Mouse (Mus musculus) kidney, embryonic 14.5 days (tissue): ENCODE results near the gene Ago1. TPM values are rescaled to one million over a fixed set of nuclear protein-coding genes. Genes with fewer than 3 reads are reported as not detected.

Experiments used
- ATAC-seq: fragments of 200-750 bp; cut with Nextera tagmentation; 2 replicates; pipeline ENCODE4 v1.8.0; 2017; ENCODE audit warnings: moderate number of reproducible peaks, mild to moderate bottlenecking, moderate TSS enrichment, moderate library complexity; ENCODE audit not compliant: low FRiP score, low TSS enrichment
- H3K27ac ChIP-seq: fragments of 300-500 bp; sonication (generic); 2 replicates; pipeline ENCODE4 v1.5.1; 2014; ENCODE audit warnings: low read depth, mild to moderate bottlenecking, low read length, moderate library complexity, mixed read lengths
- H3K27me3 ChIP-seq: fragments of 300-500 bp; sonication (generic); 2 replicates; pipeline ENCODE4 v1.6.1; 2014; ENCODE audit warnings: mild to moderate bottlenecking, low read length; ENCODE audit not compliant: control insufficient read depth, insufficient read depth
- H3K36me3 ChIP-seq: fragments of 300-500 bp; sonication (generic); 2 replicates; pipeline ENCODE4 v1.6.1; 2014; ENCODE audit warnings: low read length, mixed read lengths; ENCODE audit not compliant: control insufficient read depth, insufficient read depth
- H3K4me1 ChIP-seq: fragments of 300-500 bp; sonication (generic); 2 replicates; pipeline ENCODE4 v1.6.1; 2014; ENCODE audit warnings: low read length, mixed read lengths; ENCODE audit not compliant: control insufficient read depth, insufficient read depth
- H3K4me2 ChIP-seq: fragments of 300-500 bp; sonication (generic); replicated peaks from 2 replicates; pipeline ENCODE4 v1.6.1; 2014; ENCODE audit warnings: low read depth, mild to moderate bottlenecking, low read length
- H3K4me3 ChIP-seq: fragments of 300-500 bp; sonication (generic); 2 replicates; pipeline ENCODE4 v1.5.1; 2014; ENCODE audit warnings: mild to moderate bottlenecking, low read length
- H3K9ac ChIP-seq: fragments of 300-500 bp; sonication (generic); 2 replicates; pipeline ENCODE4 v1.6.1; 2014; ENCODE audit warnings: low read depth, mild to moderate bottlenecking, low read length, moderate library complexity
- H3K9me3 ChIP-seq: fragments of 300-500 bp; sonication (generic); 2 replicates; pipeline ENCODE4 v1.6.1; 2016; ENCODE audit warnings: low read length; ENCODE audit not compliant: control insufficient read depth
- WGBS: fragments of 180-500 bp; shearing (Covaris S2); extraction: QIAGEN DNeasy Blood & Tissue Kit; methylation state at CpG from one replicate; pipeline ENCODE4 v1.1.7; 2014; 5-methylcytosine and 5-hydroxymethylcytosine counted together
- polyA plus RNA-seq: library from polyadenylated mRNA; unstranded; fragments of >200 nt; fragmentation: Nextera tagmentation; extraction: Ambion mirVana; gene quantifications from 2 replicates; pipeline ENCODE4 v1.2.1, GENCODE M21; 2014

The Ago1 gene
- polyA plus RNA-seq, 1 experiment from 2014 or later, result 8.4 TPM

- Histone ChIP-seq H3K9me3 (no peaks in the 10 kb centered on the region), H3K4me3 (no peak overlapping the region), H3K4me2 (no peak overlapping the region), H3K27ac (no peak overlapping the region), H3K9ac (no peak overlapping the region), H3K36me3 (peaks cover 32% of the 10 kb centered on the region), H3K27me3 (no peaks in the 10 kb centered on the region), H3K4me1 (no peaks in the 10 kb centered on the region)
- no peak for ATAC-seq
- 50% methylated on average over 2 of the region's 2 CpGs for WGBS
Measured at GRCm38 (mm10) chr4:126436268-126436667, 32.1 kb downstream of the Ago1 start.

GRCm38 (mm10) chr4:126434094-126434493 is 34.3 kb downstream of the Ago1 start:
- Histone ChIP-seq H3K27ac (no peak overlapping the region), H3K36me3 (peaks cover 12% of the 10 kb centered on the region), H3K9ac (no peak overlapping the region), H3K4me2 (no peak overlapping the region), H3K4me1 (no peaks in the 10 kb centered on the region), H3K9me3 (no peaks in the 10 kb centered on the region), H3K4me3 (no peak overlapping the region), H3K27me3 (no peaks in the 10 kb centered on the region)
- WGBS, result 97% methylated on average over 2 of the region's 2 CpGs
- ATAC-seq, result no peak

- Histone ChIP-seq H3K27me3 (no peaks in the 10 kb centered on the region), H3K9ac (no peak overlapping the region), H3K4me2 (no peak overlapping the region), H3K4me3 (no peak overlapping the region), H3K27ac (no peak overlapping the region), H3K9me3 (no peaks in the 10 kb centered on the region), H3K4me1 (0 out of 2 replicates have a peak, but pooled peaks cover 5% of the 10 kb centered on the region), H3K36me3 (peaks cover 9% of the 10 kb centered on the region; the same call in 1 of the 2 replicates)
- no peak for ATAC-seq
- WGBS, result 94% methylated on average over 4 of the region's 4 CpGs
Measured at GRCm38 (mm10) chr4:126433175-126433574, 35.2 kb downstream of the Ago1 start.

- no peak overlapping the region for H3K27ac ChIP-seq
- H3K9me3 ChIP-seq, result no peaks in the 10 kb centered on the region
- WGBS, result 85% methylated on average over 4 of the region's 4 CpGs
- 0 out of 2 replicates have a peak, but pooled peaks cover 6% of the 10 kb centered on the region for H3K4me1 ChIP-seq
- H3K4me3 ChIP-seq, result no peak overlapping the region
- no peak overlapping the region for H3K9ac ChIP-seq
- H3K27me3 ChIP-seq, result no peaks in the 10 kb centered on the region
- no peak overlapping the region for H3K4me2 ChIP-seq
- H3K36me3 ChIP-seq, result 0 out of 2 replicates have a peak, but pooled peaks cover 3% of the 10 kb centered on the region
- no peak for ATAC-seq
Measured at GRCm38 (mm10) chr4:126431746-126432145, 36.6 kb downstream of the Ago1 start.

GRCm38 (mm10) chr4:126429347-126430079 is 38.9 kb downstream of the Ago1 start, which contains the start of gene Ago3:
TSS of gene Ago3 (minus strand) at chr4:126429556.
- no peaks in the 10 kb centered on the region for H3K36me3 ChIP-seq
- H3K4me1 ChIP-seq, result 0 out of 2 replicates have a peak, but pooled peaks cover 6% of the 10 kb centered on the region
- H3K27ac ChIP-seq, result peak within 1 kb of the TSS; percentile 47; the same call in 1 of the 2 replicates
- no peaks in the 10 kb centered on the region for H3K9me3 ChIP-seq
- no peaks in the 10 kb centered on the region for H3K27me3 ChIP-seq
- peak within 1 kb of the TSS; percentile 68 for H3K4me2 ChIP-seq
- peak within 1 kb of the TSS; percentile 70 for H3K9ac ChIP-seq
- peak; percentile 96 for ATAC-seq
- under 1% methylated on average over 64 of the region's 65 CpGs for WGBS
- peak within 1 kb of the TSS; percentile 74 for H3K4me3 ChIP-seq

GRCm38 (mm10) chr4:126428682-126429346 is 39.6 kb downstream of the Ago1 start:
- Histone ChIP-seq H3K36me3 (no peaks in the 10 kb centered on the region), H3K9me3 (no peaks in the 10 kb centered on the region), H3K27ac (peak overlapping the region; percentile 47; the same call in 1 of the 2 replicates), H3K27me3 (no peaks in the 10 kb centered on the region), H3K4me1 (0 out of 2 replicates have a peak, but pooled peaks cover 6% of the 10 kb centered on the region), H3K4me2 (peak overlapping the region; percentile 68), H3K9ac (peak overlapping the region; percentile 70), H3K4me3 (peak overlapping the region; percentile 74)
- WGBS, result 1% methylated on average over 24 of the region's 24 CpGs
- ATAC-seq, result no peak

GRCm38 (mm10) chr4:126423866-126424265 is 44.5 kb downstream of the Ago1 start:
- no peak overlapping the region for H3K27ac ChIP-seq
- 0 out of 2 replicates have a peak, but pooled peaks cover 6% of the 10 kb centered on the region for H3K4me1 ChIP-seq
- 93% methylated on average over 2 of the region's 2 CpGs for WGBS
- no peak overlapping the region for H3K4me2 ChIP-seq
- no peaks in the 10 kb centered on the region for H3K36me3 ChIP-seq
- H3K9me3 ChIP-seq, result no peaks in the 10 kb centered on the region
- no peaks in the 10 kb centered on the region for H3K27me3 ChIP-seq
- no peak overlapping the region for H3K9ac ChIP-seq
- no peak overlapping the region for H3K4me3 ChIP-seq
- no peak for ATAC-seq

GRCm38 (mm10) chr4:126415707-126416106 is 52.7 kb downstream of the Ago1 start:
- Histone ChIP-seq H3K27me3 (no peaks in the 10 kb centered on the region), H3K36me3 (no peaks in the 10 kb centered on the region; the same call in 1 of the 2 replicates), H3K9ac (no peak overlapping the region), H3K4me3 (no peak overlapping the region), H3K4me1 (no peaks in the 10 kb centered on the region), H3K9me3 (no peaks in the 10 kb centered on the region), H3K27ac (no peak overlapping the region), H3K4me2 (no peak overlapping the region)
- no peak for ATAC-seq

- no peak overlapping the region for H3K4me2 ChIP-seq
- H3K4me1 ChIP-seq, result no peaks in the 10 kb centered on the region
- no peak overlapping the region for H3K27ac ChIP-seq
- no peak overlapping the region for H3K4me3 ChIP-seq
- no peaks in the 10 kb centered on the region; the same call in 1 of the 2 replicates for H3K36me3 ChIP-seq
- WGBS, result 85% methylated on average over 3 of the region's 3 CpGs
- H3K9ac ChIP-seq, result no peak overlapping the region
- no peak for ATAC-seq
- no peaks in the 10 kb centered on the region for H3K9me3 ChIP-seq
- H3K27me3 ChIP-seq, result no peaks in the 10 kb centered on the region
Measured at GRCm38 (mm10) chr4:126412526-126412925, 55.9 kb downstream of the Ago1 start.
